Mouse (Mus musculus) brain, embryonic 14.5 days (tissue): ENCODE measurements around the gene Lmln. TPM values are rescaled to one million over a fixed set of nuclear protein-coding genes. Genes with fewer than 3 reads are reported as not detected.
"Not testable (repeated sequence)": the region's sequence is repeated elsewhere in the genome, so short reads cannot be mapped to it uniquely, and the experiment has no call there.

ENCODE experiments used
- DNase-seq: peaks from one replicate; pipeline ENCODE4 v3.0.0-alpha.2; 2011; ENCODE audit warnings: low read depth
- CTCF ChIP-seq: fragments of 200-500 bp; IDR thresholded peaks from 2 replicates; pipeline ENCODE4 v1.5.1; 2012; ENCODE audit warnings: inconsistent platforms, mild to moderate bottlenecking, moderate library complexity, borderline replicate concordance; ENCODE audit not compliant: insufficient read depth, insufficient read length; ENCODE audit errors: extremely low read depth
- POLR2A ChIP-seq: fragments of 200-500 bp; IDR thresholded peaks from 2 replicates; pipeline ENCODE4 v1.6.1; 2012; ENCODE audit warnings: mild to moderate bottlenecking, inconsistent platforms, borderline replicate concordance; ENCODE audit not compliant: poor library complexity, insufficient read depth, insufficient read length, severe bottlenecking; ENCODE audit errors: extremely low read depth
- polyA plus RNA-seq: library from polyadenylated mRNA; depleted of rRNA; stranded (reverse); fragments of >200 nt; gene quantifications from 2 replicates; pipeline ENCODE4 v1.2.3, GENCODE M21; 2012

Lmln gene
- polyA plus RNA-seq, 1 experiment: 9.6 TPM

DNA sequence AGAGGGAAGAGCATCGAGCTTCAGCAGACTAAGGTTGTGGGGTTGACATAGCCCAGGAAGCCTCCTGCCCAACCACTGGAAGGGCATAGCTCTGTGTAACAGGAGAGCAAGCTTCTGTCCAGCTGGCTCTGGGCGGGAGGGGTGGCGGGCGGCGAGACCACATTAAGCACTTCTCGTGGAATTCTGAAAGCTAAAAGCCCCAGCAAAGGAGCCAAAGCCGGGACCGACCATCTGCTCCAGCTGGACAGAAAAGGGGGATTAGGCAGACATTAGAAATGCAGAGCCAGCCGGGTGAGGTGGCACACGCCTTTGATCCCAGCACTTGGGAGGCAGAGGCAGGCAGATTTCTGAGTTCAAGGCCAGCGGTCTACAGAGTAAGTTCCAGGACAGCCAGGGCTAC is 95.7 kb downstream of the Lmln start:
- TF ChIP-seq POLR2A: no peak
- TF ChIP-seq CTCF: no peak
- DNase-seq: peak; percentile 32

DNA sequence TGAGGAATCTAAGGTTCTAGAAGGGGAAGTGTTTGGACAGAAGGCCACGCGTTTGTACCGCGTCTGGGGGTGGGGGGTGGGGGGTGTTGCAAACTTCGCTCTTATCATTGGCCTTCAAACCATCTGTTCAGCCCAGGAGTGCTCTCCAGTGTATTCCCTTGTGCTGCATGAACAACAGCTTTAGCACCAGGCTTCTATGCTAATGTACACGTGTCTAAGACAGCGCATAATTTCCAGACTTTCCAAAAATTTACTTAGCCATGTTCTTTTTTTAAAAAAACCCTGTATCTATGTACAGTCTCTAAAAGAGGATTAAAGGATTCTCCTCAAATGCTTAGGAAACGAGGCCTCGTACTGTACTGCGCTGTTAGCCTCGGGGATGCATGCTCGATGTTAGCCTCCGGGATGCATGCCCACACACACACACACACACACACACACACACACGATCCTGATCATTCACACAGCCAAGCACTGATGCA is 96.3 kb downstream of the Lmln start:
- TF ChIP-seq CTCF (no peak), POLR2A (no peak)
- peak; percentile 30 for DNase-seq

DNA sequence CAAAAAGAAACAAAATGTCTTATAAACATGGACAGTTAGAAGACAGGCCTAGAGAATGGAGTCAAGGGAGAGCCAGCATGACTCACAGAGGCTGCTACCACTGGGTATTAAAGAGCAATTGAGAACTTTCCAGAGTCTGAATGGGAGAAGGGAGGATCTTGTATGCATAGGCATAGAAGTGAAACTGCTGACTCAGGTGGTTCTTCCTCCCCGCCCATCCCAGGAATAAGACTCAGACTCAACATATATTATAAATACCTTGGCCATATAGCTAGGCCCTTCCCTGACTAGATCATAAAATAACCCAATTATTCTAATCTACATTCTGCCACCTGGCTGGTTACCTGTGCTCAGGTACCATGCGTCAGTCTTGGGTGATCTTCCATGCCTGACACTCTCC is 97.0 kb downstream of the Lmln start:
- TF ChIP-seq POLR2A (no peak), CTCF (no peak)
- DNase-seq: no peak

DNA sequence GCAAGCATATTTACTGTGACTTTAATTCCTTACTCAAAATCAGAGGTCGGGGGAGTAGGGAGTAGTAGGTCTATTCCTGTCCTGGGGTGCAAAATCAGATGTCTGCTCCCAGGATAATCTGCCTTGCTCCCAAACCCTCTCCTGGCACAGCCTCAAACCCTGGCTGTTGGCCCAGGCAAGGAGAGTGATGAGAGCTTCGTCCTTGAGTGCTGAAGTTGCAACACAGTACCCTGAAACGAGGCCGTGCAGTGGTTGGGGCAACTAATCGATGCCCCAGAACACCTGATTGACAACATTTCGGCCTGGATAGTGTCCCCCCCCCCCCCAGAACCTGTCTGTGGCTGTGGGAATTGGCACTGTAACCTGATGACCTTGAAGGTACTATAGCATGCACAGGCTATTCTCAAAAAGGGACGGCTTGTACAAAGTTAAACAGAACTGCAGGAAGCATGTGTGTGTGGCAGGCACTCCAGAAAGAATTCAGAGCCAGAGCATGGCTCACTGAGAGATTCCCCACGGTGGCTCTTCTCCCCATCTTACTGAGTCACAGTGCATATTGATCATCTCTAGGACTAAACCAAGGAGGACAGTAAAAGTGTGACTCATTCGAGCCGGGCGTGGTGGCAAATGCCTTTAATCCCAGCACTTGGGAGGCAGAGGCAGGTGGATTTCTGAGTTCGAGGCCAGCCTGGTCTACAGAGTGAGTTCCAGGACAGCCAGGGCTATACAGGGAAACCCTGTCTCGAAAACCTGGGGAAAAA is 101.2 kb downstream of the Lmln start:
- TF ChIP-seq CTCF: no peak
- TF ChIP-seq POLR2A: no peak
- DNase-seq: no peak

DNA sequence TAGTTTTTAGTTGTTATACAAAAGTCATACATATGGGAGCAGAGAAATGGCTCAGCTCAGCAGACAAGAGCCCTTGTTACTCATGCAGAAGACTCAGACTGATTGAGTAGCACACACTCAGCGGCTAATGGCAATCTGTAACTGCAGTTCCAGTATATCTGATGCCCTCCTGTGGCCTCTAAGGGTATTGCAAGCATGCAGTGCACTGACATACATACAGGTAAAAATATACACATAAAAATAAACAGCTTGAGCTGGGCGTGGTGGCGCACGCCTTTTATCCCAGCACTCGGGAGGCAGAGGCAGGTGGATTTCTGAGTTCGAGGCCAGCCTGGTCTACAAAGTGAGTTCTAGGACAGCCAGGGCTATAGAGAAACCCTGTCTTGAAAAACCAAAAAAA is 104.0 kb downstream of the Lmln start:
- DNase-seq: peak; percentile 45
- peak; percentile 47; the same call in 1 of the 2 replicates for TF ChIP-seq CTCF

DNA sequence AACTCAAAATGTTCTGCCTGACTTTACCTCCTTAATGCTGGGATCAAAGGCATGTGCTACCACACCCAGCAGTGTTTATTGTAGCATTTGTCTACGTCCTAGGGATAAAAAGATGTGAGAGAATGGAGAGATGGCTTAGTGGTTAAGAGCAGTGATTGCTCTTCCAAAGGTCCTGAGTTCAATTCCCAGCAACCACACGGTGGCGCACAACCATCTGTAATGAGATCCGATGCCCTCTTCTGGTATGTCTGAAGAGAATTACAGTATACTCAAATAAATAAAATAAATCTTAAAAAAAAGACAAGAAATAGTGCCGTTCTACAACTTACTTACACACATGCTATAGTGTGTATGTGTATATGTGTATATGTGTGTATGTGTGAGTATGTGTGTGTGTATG is 105.2 kb downstream of the Lmln start:
- TF ChIP-seq POLR2A (no peak), CTCF (peak; percentile 36; the same call in 1 of the 2 replicates)
- DNase-seq: no peak

DNA sequence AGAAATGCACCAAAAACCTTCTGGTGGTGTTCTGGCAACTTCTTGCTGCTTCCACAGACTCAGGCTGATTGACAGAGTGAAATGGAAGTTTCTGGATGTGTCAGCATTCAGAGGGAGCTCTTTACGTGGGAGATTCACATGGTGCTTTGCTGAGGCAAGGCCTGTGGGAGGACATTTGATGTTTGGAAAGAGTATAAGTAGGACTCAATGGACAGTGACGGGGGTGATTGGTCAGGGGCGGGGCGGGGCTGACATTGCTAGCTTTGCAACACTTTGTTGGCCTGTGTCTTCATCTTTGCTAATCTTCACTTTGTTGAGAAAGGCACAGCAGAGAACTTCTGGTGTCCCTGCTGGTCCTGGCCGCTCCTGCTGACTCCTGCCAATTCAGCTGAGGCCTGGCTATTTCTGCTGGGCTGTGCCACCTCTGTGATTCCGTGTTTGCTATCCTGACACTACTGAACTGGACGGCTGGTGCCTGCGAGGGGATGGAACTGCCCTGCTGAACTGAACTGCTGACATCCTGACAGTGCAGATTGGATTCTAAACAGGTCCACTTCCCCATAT is 107.2 kb downstream of the Lmln start:
- no peak for DNase-seq
- TF ChIP-seq POLR2A (no peak), CTCF (no peak)

DNA sequence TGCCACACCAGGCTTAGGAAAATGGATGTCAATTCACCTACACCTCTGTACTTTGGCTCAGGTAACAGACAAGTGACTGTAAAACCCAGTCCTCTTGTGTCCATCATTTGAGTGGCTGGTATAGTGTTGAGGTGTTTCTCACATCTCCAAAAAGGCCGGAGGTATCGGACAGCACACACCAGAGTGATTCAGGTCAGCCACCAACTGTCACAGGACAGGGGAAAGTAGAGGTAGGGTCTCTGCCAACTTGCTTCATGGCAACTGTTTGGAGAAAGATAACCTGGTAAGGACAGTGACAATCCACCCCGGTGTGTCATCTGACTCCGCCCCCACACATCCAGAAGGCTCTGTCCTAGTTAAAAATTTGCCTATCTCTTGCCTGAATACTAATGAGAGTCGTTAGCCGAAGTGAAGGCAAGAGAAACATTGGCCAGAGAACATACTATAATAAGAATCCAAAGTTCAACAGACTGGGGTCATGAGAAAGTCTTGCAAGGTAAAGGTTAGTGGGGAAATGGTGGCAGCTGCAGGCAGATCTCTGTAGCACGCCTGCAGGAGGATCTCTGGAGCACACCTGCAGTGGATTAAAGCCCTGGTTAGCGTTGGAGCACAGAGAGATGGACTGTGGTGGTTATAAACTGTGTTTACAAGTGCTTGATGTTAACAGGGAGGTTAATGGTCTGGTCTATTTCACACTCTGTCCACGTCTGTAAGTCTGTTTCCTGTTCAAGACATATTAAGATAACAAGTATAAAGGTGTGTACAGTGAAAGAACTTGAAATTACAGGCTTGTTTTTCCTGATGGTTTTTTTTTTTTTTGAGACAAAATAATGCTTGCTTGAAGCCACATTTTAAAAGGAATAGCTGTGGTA is 108.6 kb downstream of the Lmln start:
- TF ChIP-seq CTCF (no peak), POLR2A (no peak)

DNA sequence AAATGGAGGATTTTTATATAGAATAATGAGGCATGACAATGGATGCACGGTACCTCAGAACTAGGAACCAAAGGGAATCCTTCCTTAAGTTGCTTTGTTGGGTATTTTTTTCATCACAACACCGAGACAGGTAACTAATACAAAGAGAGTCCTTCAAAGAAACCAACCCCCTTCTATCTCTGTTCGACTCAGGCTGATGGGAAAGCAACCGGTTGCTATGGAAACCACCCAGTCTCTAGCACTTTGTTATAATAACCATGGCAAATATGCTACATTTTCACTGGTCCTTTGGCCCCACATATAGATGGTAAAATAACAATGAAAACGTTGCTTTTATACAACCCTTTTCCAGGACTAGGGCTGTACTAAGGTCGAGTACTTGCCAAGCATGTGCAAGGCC is 109.5 kb downstream of the Lmln start:
- DNase-seq: peak; percentile 68
- TF ChIP-seq CTCF (no peak), POLR2A (no peak)

More for the DNA sequence above, 108.6 kb downstream of the Lmln start:
- no peak for DNase-seq

DNA sequence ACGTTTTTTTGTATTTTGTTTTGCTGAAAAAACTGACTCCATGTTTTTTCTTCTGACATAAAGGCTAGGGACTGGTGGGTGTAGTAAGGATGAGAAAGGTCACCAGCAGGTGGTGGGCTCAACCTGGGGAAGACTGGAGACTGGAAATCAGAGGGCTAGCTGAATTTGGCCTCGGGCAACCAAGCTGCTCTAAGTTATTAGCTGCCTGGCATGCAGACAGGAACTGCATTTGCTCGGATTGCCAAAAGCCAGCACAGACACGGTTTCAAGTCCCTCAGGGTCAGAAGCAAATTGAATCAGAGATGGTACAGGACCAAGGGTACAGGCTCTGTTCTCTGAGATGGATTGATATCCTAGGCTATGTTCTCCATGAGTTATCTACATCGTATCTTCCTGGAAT is 110.8 kb downstream of the Lmln start:
- TF ChIP-seq POLR2A (no peak), CTCF (no peak)
- DNase-seq: no peak

DNA sequence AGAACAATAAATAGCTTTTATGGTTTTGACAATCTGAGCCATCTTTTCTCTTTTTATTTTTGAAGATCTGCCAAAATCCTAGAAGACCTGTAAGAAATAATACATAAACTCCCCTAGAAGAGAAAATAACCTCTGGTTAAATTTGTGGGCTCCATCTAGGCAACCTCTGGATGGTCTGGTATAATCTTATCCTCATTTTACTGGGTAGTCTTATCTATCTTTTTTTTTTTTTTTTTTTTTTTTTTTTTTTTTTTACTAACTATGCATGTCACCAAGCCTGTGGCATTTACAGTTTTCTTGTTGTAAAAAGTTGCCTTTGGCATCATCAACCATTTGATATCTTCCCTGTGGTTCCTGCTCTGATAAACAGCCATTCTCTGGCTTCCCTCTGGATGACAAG is 112.4 kb downstream of the Lmln start:
- no peak for TF ChIP-seq POLR2A
- no peak for TF ChIP-seq CTCF
- no peak for DNase-seq

DNA sequence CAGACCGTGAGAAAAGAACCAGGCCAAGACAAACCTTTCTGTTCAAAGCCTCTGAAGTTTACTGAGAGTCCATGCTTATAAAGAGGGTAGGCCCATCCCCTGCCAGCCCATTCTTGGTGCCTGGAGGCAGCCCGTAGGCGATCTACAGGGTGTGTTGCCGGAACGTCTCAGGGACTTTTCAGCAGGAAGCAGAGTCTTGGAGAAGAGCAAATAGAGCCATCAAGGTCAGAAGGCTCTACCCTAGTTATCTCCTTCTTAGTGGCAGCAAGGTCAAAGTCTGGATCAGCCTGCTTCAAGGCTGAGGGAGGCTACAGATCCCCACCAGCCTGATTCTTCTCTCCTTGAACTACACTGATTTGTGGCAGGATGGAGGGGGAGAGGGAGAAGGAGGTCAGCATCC is 114.5 kb downstream of the Lmln start:
- DNase-seq: not testable (repeated sequence)
